Mouse (Mus musculus): ENCODE results near the gene Olfr1354.
"Not testable (repeated sequence)": the region's sequence is repeated elsewhere in the genome, so short reads cannot be mapped to it uniquely, and the experiment has no call there.

The Olfr1354 gene

GRCm38 (mm10) chr10:78912871-78913270 lies at the start of gene Olfr1354:
Olfr1354 (plus strand) TSS chr10:78913171.
- DNase-seq = not testable (repeated sequence)

- DNase-seq = no peak
These were observed 37.7 kb upstream of the Olfr1354 start, which contains the start of gene Olfr1355 for GRCm38 (mm10) chr10:78875240-78875639. Olfr1355 (plus strand) TSS chr10:78875540.

- not testable (repeated sequence) for DNase-seq
These were observed 37.4 kb downstream of the Olfr1354 start, which contains the start of gene Olfr8 for GRCm38 (mm10) chr10:78950336-78950735. Olfr8 (plus strand) TSS chr10:78950636.

- DNase-seq = not testable (repeated sequence)
These were observed 50.0 kb downstream of the Olfr1354 start, which contains the start of gene Olfr1353 for GRCm38 (mm10) chr10:78963009-78963408. Olfr1353 (plus strand) TSS chr10:78963309.
